In the genomic region with DNA sequence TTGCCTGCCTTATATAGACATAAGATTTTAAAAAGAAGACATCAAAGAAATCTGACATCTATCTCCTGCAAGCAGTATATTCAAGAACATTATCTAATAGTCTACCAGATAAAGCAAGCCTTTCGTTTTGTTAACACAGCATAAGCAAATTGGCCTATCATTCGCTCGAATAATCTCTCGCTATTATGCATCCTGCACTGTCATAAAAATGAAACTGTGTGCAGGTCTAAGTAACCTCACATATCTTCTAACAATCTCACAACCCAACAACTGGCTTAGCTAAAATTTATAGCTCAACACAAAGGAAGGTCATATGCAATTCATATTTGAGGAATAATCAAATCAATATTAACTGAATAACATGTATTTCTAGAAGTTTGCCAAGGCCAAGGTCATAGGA, we compare ENCODE assay signal across 23 mouse cellular contexts.
DNase-seq lines count a peak whose midpoint lies in the region; ATAC-seq and TF ChIP-seq lines count a peak whose summit lies in the region.
"Had no signal": no experiment of that assay in that cellular context is flagged by ENCODE, and none has a peak within 500 bp of the region (broad histone marks: within the 10 kb centered on the region; RNA-seq: fewer than 3 reads in every experiment).

No protein-coding gene starts in this region.

- no peaks in the 10 kb centered on the region for H3K27me3 ChIP-seq in forebrain, embryonic 14.5 days (replicated peaks; ENCODE audit: control insufficient read depth, insufficient read depth, low read length)
- H3K27me3 ChIP-seq in forebrain, embryonic 12.5 days = no peaks in the 10 kb centered on the region
- H3K27me3 ChIP-seq in hindbrain, embryonic 14.5 days (ENCODE audit: control insufficient read depth, insufficient read depth, low read length) = no peaks in the 10 kb centered on the region
- no peaks in the 10 kb centered on the region for H3K27me3 ChIP-seq in hindbrain, postnatal 0 days (ENCODE audit: insufficient read depth, low read length)
- H3K27me3 ChIP-seq: embryonic facial prominence, embryonic 15.5 days; heart, embryonic 12.5 days had no signal

- no peaks in the 10 kb centered on the region for H3K9me3 ChIP-seq in forebrain, embryonic 14.5 days (replicated peaks; ENCODE audit: control insufficient read depth, low read length)
- H3K9me3 ChIP-seq in forebrain, embryonic 12.5 days = no peaks in the 10 kb centered on the region
- no peaks in the 10 kb centered on the region for H3K9me3 ChIP-seq in hindbrain, embryonic 14.5 days (ENCODE audit: control insufficient read depth, low read length)
- H3K9me3 ChIP-seq in hindbrain, postnatal 0 days (ENCODE audit: low read length) = no peaks in the 10 kb centered on the region
- H3K9me3 ChIP-seq: embryonic facial prominence, embryonic 15.5 days; G1E; heart, embryonic 12.5 days; hindbrain, embryonic 10.5 days had no signal

- no peak for TF ChIP-seq CTCF in hindbrain, postnatal 0 days (IDR thresholded peaks at IDR 0.05; ENCODE audit: low read depth)
- no peak for TF ChIP-seq CTCF in left cerebral cortex, adult 2 months (IDR thresholded peaks at IDR 0.05)
- TF ChIP-seq CTCF in brain, embryonic 14.5 days (IDR thresholded peaks at IDR 0.05; ENCODE audit: borderline replicate concordance, extremely low read depth, insufficient read depth, insufficient read length) = no peak

- intact Hi-C loops in left cerebral cortex, adult 2 months (cut with DNase I) = loop anchor here (5.0 kb wide), 1 partner anchor 244 kb away; a partner anchor contains a TSS
- intact Hi-C loops in left cerebral cortex, postnatal 4 days (cut with DNase I) = no loop called here

- WGBS in forebrain, embryonic 14.5 days = 90% methylated on average over 4 of the region's 4 CpGs
- WGBS in forebrain, embryonic 12.5 days = 94% methylated on average over 4 of the region's 4 CpGs
- 83% methylated on average over 4 of the region's 4 CpGs for WGBS in hindbrain, embryonic 14.5 days
- whole genome bisulfite sequencing in hindbrain, postnatal 0 days = 77% methylated on average over 4 of the region's 4 CpGs

- no peak for DNase-seq in forebrain, embryonic 14.5 days (ENCODE audit: low spot score)
- no peak for DNase-seq in hindbrain, embryonic 14.5 days (ENCODE audit: low spot score)
- DNase-seq in hindbrain, postnatal 0 days (ENCODE audit: low spot score) = no peak
- DNase-seq in left cerebral cortex, adult 2 months (ENCODE audit: extremely low spot score in 1 of 2, low spot score in 2 of 2) = no peak
- no peak for DNase-seq in left cerebral cortex, postnatal 4 days
- peak; percentile 30 for DNase-seq in brain, embryonic 14.5 days (ENCODE audit: low read depth)
- DNase-seq: adrenal gland, adult 8-10 months; adrenal gland, postnatal 36 days; B cell, adult 2 months; cerebellum, adult 11 months; cerebellum, adult 8-10 months; cerebellum, postnatal 14 days; embryo, embryonic 11 days; gastrocnemius, adult 2 months; gastrocnemius, postnatal 25 days had no signal

- no peak overlapping the region for H3K4me3 ChIP-seq in forebrain, embryonic 14.5 days (ENCODE audit: low read depth, low read length)
- H3K4me3 ChIP-seq in forebrain, embryonic 12.5 days (replicated peaks) = no peak overlapping the region
- H3K4me3 ChIP-seq in hindbrain, embryonic 14.5 days (replicated peaks; ENCODE audit: low read length) = no peak overlapping the region
- H3K4me3 ChIP-seq in hindbrain, postnatal 0 days (ENCODE audit: low read length) = no peak overlapping the region
- H3K4me3 ChIP-seq in left cerebral cortex, adult 2 months = no peak overlapping the region
- H3K4me3 ChIP-seq: embryonic facial prominence, embryonic 15.5 days; erythroblast, embryonic 14.5 days; gastrocnemius, adult 2 months; heart, embryonic 12.5 days; hindbrain, embryonic 10.5 days had no signal

- no peak overlapping the region for H3K4me2 ChIP-seq in forebrain, embryonic 14.5 days (ENCODE audit: low read length)
- no peak overlapping the region for H3K4me2 ChIP-seq in forebrain, embryonic 12.5 days
- H3K4me2 ChIP-seq in hindbrain, embryonic 14.5 days (replicated peaks) = no peak overlapping the region
- H3K4me2 ChIP-seq in hindbrain, postnatal 0 days (ENCODE audit: low read depth, low read length) = no peak overlapping the region
- H3K4me2 ChIP-seq: embryonic facial prominence, embryonic 15.5 days; heart, embryonic 12.5 days had no signal

- ATAC-seq in forebrain, embryonic 14.5 days = peak; percentile 34; the same call in 1 of the 2 replicates
- ATAC-seq in forebrain, embryonic 12.5 days (ENCODE audit: low FRiP score) = no peak
- ATAC-seq in hindbrain, embryonic 14.5 days (ENCODE audit: low FRiP score) = no peak
- ATAC-seq in hindbrain, postnatal 0 days = no peak
- ATAC-seq: CD4-positive, CD25-positive, alpha-beta regulatory T cell, adult 4 months; inflammation-experienced regulatory T-cells, adult 6 months had no signal

- H3K36me3 ChIP-seq in forebrain, embryonic 14.5 days (ENCODE audit: control insufficient read depth, insufficient read depth, low read length) = no peaks in the 10 kb centered on the region
- no peaks in the 10 kb centered on the region for H3K36me3 ChIP-seq in forebrain, embryonic 12.5 days (replicated peaks)
- H3K36me3 ChIP-seq in hindbrain, embryonic 14.5 days (replicated peaks; ENCODE audit: control insufficient read depth, insufficient read depth) = no peaks in the 10 kb centered on the region
- H3K36me3 ChIP-seq in hindbrain, postnatal 0 days (ENCODE audit: insufficient read depth, low read length) = no peaks in the 10 kb centered on the region
- H3K36me3 ChIP-seq: embryonic facial prominence, embryonic 15.5 days; G1E; heart, embryonic 12.5 days; hindbrain, embryonic 10.5 days had no signal

- H3K27ac ChIP-seq in forebrain, embryonic 14.5 days (ENCODE audit: low read depth, low read length) = no peak overlapping the region
- no peak overlapping the region for H3K27ac ChIP-seq in forebrain, embryonic 12.5 days
- peak overlapping the region; percentile 49; the same call in 1 of the 2 replicates for H3K27ac ChIP-seq in hindbrain, embryonic 14.5 days
- H3K27ac ChIP-seq in hindbrain, postnatal 0 days = no peak overlapping the region
- H3K27ac ChIP-seq in left cerebral cortex, adult 2 months = peak overlapping the region; percentile 45
- H3K27ac ChIP-seq: embryonic facial prominence, embryonic 15.5 days; gastrocnemius, adult 2 months; hindbrain, embryonic 10.5 days had no signal

- H3K9ac ChIP-seq in forebrain, embryonic 14.5 days (ENCODE audit: low read length) = no peak overlapping the region
- no peak overlapping the region for H3K9ac ChIP-seq in forebrain, embryonic 12.5 days
- no peak overlapping the region for H3K9ac ChIP-seq in hindbrain, embryonic 14.5 days
- no peak overlapping the region for H3K9ac ChIP-seq in hindbrain, postnatal 0 days (replicated peaks; ENCODE audit: low read length)
- H3K9ac ChIP-seq: embryonic facial prominence, embryonic 15.5 days; heart, embryonic 12.5 days had no signal

- no peak for TF ChIP-seq POLR2A in brain, embryonic 14.5 days (IDR thresholded peaks at IDR 0.05; ENCODE audit: borderline replicate concordance, extremely low read depth, insufficient read depth, insufficient read length, poor library complexity, severe bottlenecking)

- no peaks in the 10 kb centered on the region for H3K4me1 ChIP-seq in forebrain, embryonic 14.5 days (ENCODE audit: control insufficient read depth, insufficient read depth, low read length)
- no peaks in the 10 kb centered on the region for H3K4me1 ChIP-seq in forebrain, embryonic 12.5 days
- peaks cover 10% of the 10 kb centered on the region; the same call in 1 of the 2 replicates for H3K4me1 ChIP-seq in hindbrain, embryonic 14.5 days (replicated peaks; ENCODE audit: control insufficient read depth, insufficient read depth, low read length)
- H3K4me1 ChIP-seq in hindbrain, postnatal 0 days (ENCODE audit: insufficient read depth, low read length) = no peaks in the 10 kb centered on the region
- H3K4me1 ChIP-seq: embryonic facial prominence, embryonic 15.5 days; heart, embryonic 12.5 days; hindbrain, embryonic 10.5 days had no signal

Comparison
In these comparisons a context has a peak if more than half of its experiments do, and no peak if none do; other contexts are left out.
1. H3K27ac ChIP-seq: peak in hindbrain, embryonic 14.5 days (single experiment) and left cerebral cortex, adult 2 months (single experiment); none in forebrain, embryonic 14.5 days (single experiment), forebrain, embryonic 12.5 days (single experiment) and hindbrain, postnatal 0 days (single experiment).